Mouse (Mus musculus): ENCODE measurements around the gene Rgs13. TPM values are rescaled to one million over a fixed set of nuclear protein-coding genes. Genes with fewer than 3 reads are reported as not detected.

Rgs13 gene
- total and polyA plus RNA-seq, 2 experiments from 2014 or later: 0.98 to 1.5 TPM

DNA sequence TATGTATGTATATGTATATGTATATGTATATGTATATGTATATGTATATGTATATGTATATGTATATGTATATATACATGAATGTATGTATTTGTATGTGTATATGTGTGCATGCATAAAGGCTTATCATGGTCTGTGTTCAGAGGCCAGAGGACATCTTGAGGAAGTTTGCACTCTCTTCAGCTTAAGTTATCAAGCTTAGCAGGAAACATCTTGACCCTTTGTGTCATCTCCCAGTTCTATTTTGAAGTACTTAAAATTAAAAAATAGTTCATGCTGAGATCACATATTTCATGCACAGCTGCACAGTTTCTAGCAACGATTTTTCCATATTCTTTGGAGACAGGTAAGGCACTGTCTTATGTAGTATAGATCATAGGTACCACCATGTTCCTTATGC, 22.4 kb upstream of the Rgs13 start:
- 76% methylated on average over 1 of the region's 1 CpGs for WGBS
- H3K4me2 ChIP-seq (ENCODE audit: low read depth): no peak overlapping the region
- DNase-seq (no peak), ATAC-seq (no peak)
- H3K4me1 ChIP-seq (ENCODE audit: insufficient read depth): no peaks in the 10 kb centered on the region
- no peak overlapping the region for H3K9ac ChIP-seq
- TF ChIP-seq CTCF (IDR thresholded peaks at IDR 0.05; ENCODE audit: low read depth): no peak
- no peaks in the 10 kb centered on the region for H3K9me3 ChIP-seq (ENCODE audit: low read length)
- H3K27me3 ChIP-seq (ENCODE audit: insufficient read depth, low read length): no peaks in the 10 kb centered on the region
- H3K4me3 ChIP-seq (ENCODE audit: low read depth, low read length): no peak overlapping the region
- no peak overlapping the region for H3K27ac ChIP-seq (ENCODE audit: low read depth, low read length)
- H3K36me3 ChIP-seq (ENCODE audit: insufficient read depth): no peaks in the 10 kb centered on the region

DNA sequence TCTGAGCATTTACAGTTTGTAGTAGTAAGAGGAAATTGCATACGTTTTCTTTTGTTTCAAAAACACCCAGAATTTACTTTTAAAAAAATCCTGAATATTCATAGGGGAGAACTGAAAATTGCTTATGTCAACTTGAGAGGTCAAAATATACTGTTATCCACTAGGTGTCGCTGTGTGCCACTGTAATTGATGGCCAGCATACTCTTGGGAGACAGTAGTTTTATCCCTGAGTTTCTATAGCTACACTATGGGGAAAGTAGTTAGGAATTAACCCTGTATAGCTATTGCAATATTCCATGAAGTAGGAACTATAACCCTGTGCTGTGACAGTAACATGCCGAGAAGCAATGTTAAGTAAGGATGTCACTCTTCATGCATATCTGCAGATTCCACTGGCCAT, 20.5 kb upstream of the Rgs13 start:
- Histone ChIP-seq H3K4me3 (ENCODE audit: low read depth, low read length) (no peak overlapping the region), H3K27ac (ENCODE audit: low read depth, low read length) (no peak overlapping the region), H3K4me2 (ENCODE audit: low read depth) (no peak overlapping the region), H3K36me3 (ENCODE audit: insufficient read depth) (no peaks in the 10 kb centered on the region), H3K9me3 (ENCODE audit: low read length) (no peaks in the 10 kb centered on the region), H3K9ac (no peak overlapping the region), H3K4me1 (ENCODE audit: insufficient read depth) (no peaks in the 10 kb centered on the region), H3K27me3 (ENCODE audit: insufficient read depth, low read length) (no peaks in the 10 kb centered on the region)
- WGBS: 31% methylated on average over 3 of the region's 3 CpGs
- peak; percentile 66 for DNase-seq
- TF ChIP-seq CTCF (IDR thresholded peaks at IDR 0.05; ENCODE audit: low read depth): peak; percentile 68
- ATAC-seq: 0 out of 2 replicates have a peak, but pooled peaks have one; percentile 25

DNA sequence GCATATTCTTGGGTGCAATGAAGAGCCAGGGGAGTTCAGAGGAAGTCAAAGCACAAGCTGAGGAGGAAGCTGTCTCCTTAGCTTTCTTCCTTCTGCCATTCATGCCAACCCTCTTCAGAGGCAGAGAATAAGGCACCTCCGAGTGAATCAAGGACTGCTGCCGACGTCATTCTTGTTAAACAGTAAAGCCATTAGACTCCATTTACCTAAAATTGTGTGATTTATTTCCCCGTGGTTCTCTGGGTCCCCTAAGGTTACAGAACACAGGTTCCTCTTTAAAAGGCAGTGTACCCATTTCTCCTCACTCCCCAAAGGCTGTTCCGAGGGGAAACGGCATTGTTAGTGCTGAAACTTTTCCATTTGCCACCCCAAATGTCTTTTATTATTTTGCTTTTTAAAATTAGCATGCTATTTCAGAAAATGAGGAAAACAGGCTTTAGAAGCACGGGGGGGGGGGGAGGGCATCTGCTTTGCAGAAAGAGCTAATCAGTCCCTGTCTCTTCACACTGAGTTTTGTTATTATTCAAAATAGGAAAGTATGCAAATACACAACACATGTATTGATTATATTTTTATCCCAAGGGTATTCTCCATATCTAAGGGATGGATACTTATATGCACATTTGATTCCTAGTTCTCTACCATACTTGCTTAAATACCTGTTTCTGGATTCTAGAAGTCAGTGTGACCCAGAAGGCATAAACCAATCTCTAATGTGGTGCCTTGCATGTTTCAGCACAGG, 9.7 kb upstream of the Rgs13 start:
- H3K4me1 ChIP-seq (ENCODE audit: insufficient read depth): peaks cover 8% of the 10 kb centered on the region; the same call in 1 of the 2 replicates
- no peak for TF ChIP-seq CTCF (IDR thresholded peaks at IDR 0.05; ENCODE audit: low read depth)
- no peaks in the 10 kb centered on the region for H3K36me3 ChIP-seq (ENCODE audit: insufficient read depth)
- WGBS: 48% methylated on average over 7 of the region's 7 CpGs
- DNase-seq (no peak), ATAC-seq (no peak)
- H3K9me3 ChIP-seq (ENCODE audit: low read length): no peaks in the 10 kb centered on the region
- no peak overlapping the region for H3K9ac ChIP-seq
- H3K27me3 ChIP-seq (ENCODE audit: insufficient read depth, low read length): no peaks in the 10 kb centered on the region
- no peak overlapping the region for H3K4me2 ChIP-seq (ENCODE audit: low read depth)
- no peak overlapping the region for H3K27ac ChIP-seq (ENCODE audit: low read depth, low read length)
- H3K4me3 ChIP-seq (ENCODE audit: low read depth, low read length): no peak overlapping the region

DNA sequence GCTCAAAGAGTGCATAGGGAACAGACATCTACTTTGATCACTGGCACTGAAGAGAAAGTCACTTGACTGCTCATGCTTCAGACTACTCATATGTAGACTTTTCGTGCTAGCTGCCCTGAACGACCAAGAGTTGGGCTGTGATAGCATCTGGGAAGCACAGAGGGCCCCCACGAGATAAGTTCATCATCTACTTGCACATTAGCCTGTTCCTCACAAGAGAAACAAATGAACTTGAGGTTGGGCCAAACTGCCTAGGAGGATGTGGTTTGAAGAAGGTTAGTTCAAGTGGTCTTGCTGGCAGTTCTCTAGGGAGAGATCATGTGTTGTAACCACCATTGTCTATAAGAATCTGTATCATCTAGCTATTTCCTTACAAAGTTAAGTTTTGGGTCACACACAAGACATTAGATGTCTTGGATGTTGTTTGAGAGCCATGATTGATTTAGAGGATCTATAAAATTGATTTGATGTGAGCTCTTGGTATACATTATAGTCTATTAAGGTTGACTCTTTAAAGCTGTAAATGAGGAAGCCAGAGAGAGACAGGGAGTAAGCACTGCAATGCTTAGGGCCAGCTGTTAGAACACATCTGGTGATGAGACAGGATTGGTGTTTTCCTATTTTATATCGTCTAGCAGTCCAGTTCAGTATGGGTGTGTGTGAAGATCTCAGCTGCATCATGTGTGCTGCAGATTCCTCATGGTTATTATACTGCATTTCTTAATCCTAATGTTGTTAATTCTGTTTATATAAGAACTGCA, 8.0 kb upstream of the Rgs13 start:
- Histone ChIP-seq H3K9me3 (ENCODE audit: low read length) (no peaks in the 10 kb centered on the region), H3K4me3 (ENCODE audit: low read depth, low read length) (no peak overlapping the region), H3K27ac (ENCODE audit: low read depth, low read length) (no peak overlapping the region), H3K36me3 (ENCODE audit: insufficient read depth) (no peaks in the 10 kb centered on the region), H3K4me2 (ENCODE audit: low read depth) (no peak overlapping the region), H3K4me1 (ENCODE audit: insufficient read depth) (peaks cover 8% of the 10 kb centered on the region; the same call in 1 of the 2 replicates), H3K9ac (no peak overlapping the region), H3K27me3 (ENCODE audit: insufficient read depth, low read length) (no peaks in the 10 kb centered on the region)
- ATAC-seq (no peak), DNase-seq (no peak)
- 80% methylated on average over 4 of the region's 4 CpGs for WGBS
- TF ChIP-seq CTCF (IDR thresholded peaks at IDR 0.05; ENCODE audit: low read depth): no peak

DNA sequence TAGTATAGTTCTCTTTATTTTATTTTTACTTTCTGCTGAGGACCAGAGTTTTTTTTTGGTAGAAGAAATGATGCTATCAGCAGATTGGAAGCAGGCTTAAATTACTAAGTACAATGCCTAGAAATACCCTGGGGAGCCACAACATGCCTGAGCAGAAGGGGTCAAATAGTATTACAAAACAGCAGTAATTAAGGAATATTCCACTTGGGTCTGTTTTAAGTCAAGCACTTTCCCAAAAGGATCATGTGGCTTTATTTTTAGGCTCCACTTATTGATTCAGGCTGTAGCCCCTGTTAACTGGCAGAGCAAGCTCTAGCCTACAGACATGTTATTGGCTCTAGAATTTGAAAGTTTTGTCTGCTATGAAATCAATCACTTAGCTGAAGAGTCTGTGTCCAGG, 6.5 kb upstream of the Rgs13 start:
- no peak for DNase-seq
- no peak for TF ChIP-seq CTCF (IDR thresholded peaks at IDR 0.05; ENCODE audit: low read depth)
- no peak overlapping the region for H3K4me2 ChIP-seq (ENCODE audit: low read depth)
- H3K36me3 ChIP-seq (ENCODE audit: insufficient read depth): no peaks in the 10 kb centered on the region
- no peaks in the 10 kb centered on the region for H3K27me3 ChIP-seq (ENCODE audit: insufficient read depth, low read length)
- H3K27ac ChIP-seq (ENCODE audit: low read depth, low read length): no peak overlapping the region
- H3K4me1 ChIP-seq (ENCODE audit: insufficient read depth): no peaks in the 10 kb centered on the region
- no peak overlapping the region for H3K9ac ChIP-seq
- H3K9me3 ChIP-seq (ENCODE audit: low read length): no peaks in the 10 kb centered on the region
- no peak overlapping the region for H3K4me3 ChIP-seq (ENCODE audit: low read depth, low read length)
- ATAC-seq: no peak

DNA sequence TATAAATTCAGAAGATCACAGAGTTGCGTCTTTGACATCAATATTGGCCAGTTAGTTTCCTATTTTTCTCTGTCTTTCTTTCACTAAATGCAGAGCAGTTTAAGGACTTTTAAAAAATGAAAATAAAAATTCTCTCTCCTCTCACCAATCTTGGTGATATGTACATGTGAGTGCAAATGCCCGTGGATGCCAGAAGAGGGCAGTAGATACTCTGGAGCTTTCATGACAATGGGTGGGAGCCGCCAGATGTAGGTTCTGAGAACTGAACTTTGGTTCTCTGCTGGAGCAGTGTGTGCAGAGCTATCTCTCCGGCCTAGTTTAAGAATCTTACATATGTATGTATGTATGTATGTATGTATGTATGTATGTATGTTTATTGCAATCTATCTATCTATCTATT, 2.4 kb upstream of the Rgs13 start:
- Histone ChIP-seq H3K9me3 (ENCODE audit: low read length) (no peaks in the 10 kb centered on the region), H3K27me3 (ENCODE audit: insufficient read depth, low read length) (no peaks in the 10 kb centered on the region), H3K9ac (no peak overlapping the region), H3K4me2 (ENCODE audit: low read depth) (no peak overlapping the region), H3K4me3 (ENCODE audit: low read depth, low read length) (no peak overlapping the region), H3K27ac (ENCODE audit: low read depth, low read length) (no peak overlapping the region), H3K4me1 (ENCODE audit: insufficient read depth) (peaks cover 6% of the 10 kb centered on the region; the same call in 1 of the 2 replicates), H3K36me3 (ENCODE audit: insufficient read depth) (no peaks in the 10 kb centered on the region)
- ATAC-seq (no peak), DNase-seq (no peak)
- no peak for TF ChIP-seq CTCF (IDR thresholded peaks at IDR 0.05; ENCODE audit: low read depth)
- WGBS: 93% methylated on average over 4 of the region's 4 CpGs

DNA sequence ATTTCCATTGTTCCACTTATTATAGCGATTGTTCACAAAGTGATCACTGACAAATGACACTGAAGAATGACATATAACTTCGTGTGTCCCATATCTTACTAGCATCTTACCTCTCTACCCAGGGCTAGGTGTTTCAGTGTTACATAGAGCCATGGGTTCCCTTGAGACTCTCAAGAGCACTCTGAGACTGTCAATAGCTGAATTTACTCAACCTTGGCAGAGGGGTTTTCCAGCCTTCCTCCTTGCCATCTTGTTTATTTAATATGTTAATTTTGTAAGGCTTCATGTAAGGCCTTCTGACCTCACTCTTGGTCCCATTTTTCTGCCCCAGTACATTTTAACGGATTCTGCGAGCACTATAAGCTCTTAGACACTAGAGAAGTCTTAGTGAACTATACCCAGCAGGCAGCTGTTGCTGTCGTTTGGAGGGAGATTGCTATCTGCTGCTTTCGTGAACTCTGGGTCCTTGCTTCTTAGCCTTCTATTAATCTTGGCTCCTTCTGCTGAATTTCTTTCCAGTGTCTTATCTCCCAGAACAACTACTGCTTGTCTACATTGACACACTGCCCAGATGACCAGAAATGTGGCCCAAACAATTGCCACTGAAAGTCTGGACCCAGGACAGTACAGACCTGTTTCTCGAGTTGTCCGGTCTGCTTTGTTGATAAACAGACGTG, 1.2 kb upstream of the Rgs13 start:
- Histone ChIP-seq H3K4me1 (ENCODE audit: insufficient read depth) (peaks cover 6% of the 10 kb centered on the region; the same call in 1 of the 2 replicates), H3K36me3 (ENCODE audit: insufficient read depth) (no peaks in the 10 kb centered on the region), H3K9me3 (ENCODE audit: low read length) (no peaks in the 10 kb centered on the region), H3K9ac (no peak overlapping the region), H3K4me2 (ENCODE audit: low read depth) (no peak overlapping the region), H3K4me3 (ENCODE audit: low read depth, low read length) (no peak overlapping the region), H3K27me3 (ENCODE audit: insufficient read depth, low read length) (no peaks in the 10 kb centered on the region), H3K27ac (ENCODE audit: low read depth, low read length) (no peak overlapping the region)
- WGBS: 75% methylated on average over 9 of the region's 9 CpGs
- ATAC-seq (no peak), DNase-seq (no peak)
- TF ChIP-seq CTCF (IDR thresholded peaks at IDR 0.05; ENCODE audit: low read depth): no peak
